Mouse (Mus musculus) kidney, embryonic 16.5 days (tissue): ENCODE results near the gene Jpt1. TPM values are rescaled to one million over a fixed set of nuclear protein-coding genes. Genes with fewer than 3 reads are reported as not detected.
"Not testable (repeated sequence)": the region's sequence is repeated elsewhere in the genome, so short reads cannot be mapped to it uniquely, and the experiment has no call there.

Source experiments
- ATAC-seq: fragments of 200-750 bp; cut with Nextera tagmentation; 2 replicates; pipeline ENCODE4 v1.8.0; 2017; ENCODE audit warnings: moderate TSS enrichment; ENCODE audit not compliant: low FRiP score, low TSS enrichment
- H3K27ac ChIP-seq: fragments of 300-500 bp; sonication (generic); 2 replicates; pipeline ENCODE4 v1.5.1; 2014; ENCODE audit warnings: low read length
- H3K27me3 ChIP-seq: fragments of 300-500 bp; sonication (generic); 2 replicates; pipeline ENCODE4 v1.6.1; 2014; ENCODE audit warnings: low read length, control low read depth, mixed read lengths; ENCODE audit not compliant: insufficient read depth
- H3K36me3 ChIP-seq: fragments of 300-500 bp; sonication (generic); 2 replicates; pipeline ENCODE4 v1.6.1; 2014; ENCODE audit warnings: low read length, control low read depth, mixed read lengths; ENCODE audit not compliant: insufficient read depth
- H3K4me1 ChIP-seq: fragments of 300-500 bp; sonication (generic); 2 replicates; pipeline ENCODE4 v1.6.1; 2014; ENCODE audit warnings: low read length, control low read depth, mixed read lengths; ENCODE audit not compliant: insufficient read depth
- H3K4me2 ChIP-seq: fragments of 300-500 bp; sonication (generic); replicated peaks from 2 replicates; pipeline ENCODE4 v1.6.1; 2014; ENCODE audit warnings: low read depth, low read length
- H3K4me3 ChIP-seq: fragments of 300-500 bp; sonication (generic); 2 replicates; pipeline ENCODE4 v1.5.1; 2014; ENCODE audit warnings: mild to moderate bottlenecking, low read length
- H3K9ac ChIP-seq: fragments of 300-500 bp; sonication (generic); replicated peaks from 2 replicates; pipeline ENCODE4 v1.6.1; 2014; ENCODE audit warnings: low read length
- H3K9me3 ChIP-seq: fragments of 300-500 bp; sonication (generic); 2 replicates; pipeline ENCODE4 v1.6.1; 2016; ENCODE audit warnings: low read length, control low read depth
- WGBS: fragments of 180-500 bp; shearing (Covaris S2); extraction: QIAGEN DNeasy Blood & Tissue Kit; methylation state at CpG from one replicate; pipeline ENCODE4 v1.1.7; 2014; 5-methylcytosine and 5-hydroxymethylcytosine counted together
- polyA plus RNA-seq: library from polyadenylated mRNA; unstranded; fragments of >200 nt; fragmentation: Nextera tagmentation; extraction: Ambion mirVana; gene quantifications from 2 replicates; pipeline ENCODE4 v1.2.1, GENCODE M21; 2015

Gene Jpt1
- polyA plus RNA-seq, 1 experiment from 2014 or later = 461 TPM

- peak overlapping the region; percentile 38 for H3K4me2 ChIP-seq
- H3K4me3 ChIP-seq = peak overlapping the region; percentile 28
- H3K4me1 ChIP-seq = peaks cover 3% of the 10 kb centered on the region; the same call in 1 of the 2 replicates
- 59% methylated on average over 11 of the region's 11 CpGs for WGBS
- peak overlapping the region; percentile 66 for H3K27ac ChIP-seq
- no peaks in the 10 kb centered on the region for H3K9me3 ChIP-seq
- peak overlapping the region; percentile 39; the same call in 1 of the 2 replicates for H3K9ac ChIP-seq
- H3K36me3 ChIP-seq = no peaks in the 10 kb centered on the region
- no peaks in the 10 kb centered on the region for H3K27me3 ChIP-seq
- ATAC-seq = no peak
Measured at GRCm38 (mm10) chr11:115463397-115463796, 50.8 kb downstream of the Jpt1 start.

- no peaks in the 10 kb centered on the region for H3K9me3 ChIP-seq
- no peaks in the 10 kb centered on the region for H3K27me3 ChIP-seq
- no peaks in the 10 kb centered on the region for H3K36me3 ChIP-seq
- H3K9ac ChIP-seq = peak within 1 kb of the TSS; percentile 39; the same call in 1 of the 2 replicates
- peak within 1 kb of the TSS; percentile 38 for H3K4me2 ChIP-seq
- peak within 1 kb of the TSS; percentile 28 for H3K4me3 ChIP-seq
- H3K4me1 ChIP-seq = peaks cover 2% of the 10 kb centered on the region; the same call in 1 of the 2 replicates
- ATAC-seq = 0 out of 2 replicates have a peak, but pooled peaks have one; percentile 35
- WGBS = 64% methylated on average over 16 of the region's 16 CpGs
- H3K27ac ChIP-seq = peak within 1 kb of the TSS; percentile 66; the same call in 1 of the 2 replicates
Measured at GRCm38 (mm10) chr11:115462243-115462891, 51.8 kb downstream of the Jpt1 start, which contains the start of gene Slc16a5. TSS of gene Slc16a5 (plus strand) at chr11:115462474.

- Histone ChIP-seq H3K27me3 (no peaks in the 10 kb centered on the region), H3K4me3 (peak overlapping the region; percentile 28; the same call in 1 of the 2 replicates), H3K4me1 (no peaks in the 10 kb centered on the region; the same call in none of the 2 replicates), H3K9ac (no peak overlapping the region), H3K27ac (peak overlapping the region; percentile 8; the same call in 1 of the 2 replicates), H3K4me2 (0 out of 2 replicates have a peak overlapping the region, but pooled peaks have one; percentile 38), H3K36me3 (no peaks in the 10 kb centered on the region), H3K9me3 (no peaks in the 10 kb centered on the region)
- ATAC-seq = no peak
- WGBS = 81% methylated on average over 5 of the region's 5 CpGs
Measured at GRCm38 (mm10) chr11:115461846-115462242, 52.3 kb downstream of the Jpt1 start.

GRCm38 (mm10) chr11:115460976-115461375, 53.2 kb downstream of the Jpt1 start:
- ATAC-seq = no peak
- WGBS = 37% methylated on average over 8 of the region's 8 CpGs

GRCm38 (mm10) chr11:115457405-115457804, 56.8 kb downstream of the Jpt1 start:
- Histone ChIP-seq H3K4me2 (no peak overlapping the region), H3K36me3 (no peaks in the 10 kb centered on the region), H3K27me3 (no peaks in the 10 kb centered on the region), H3K9ac (no peak overlapping the region), H3K9me3 (no peaks in the 10 kb centered on the region; the same call in 1 of the 2 replicates), H3K27ac (no peak overlapping the region), H3K4me3 (no peak overlapping the region), H3K4me1 (peaks cover 3% of the 10 kb centered on the region)
- 28% methylated on average over 6 of the region's 6 CpGs for WGBS
- ATAC-seq = 0 out of 2 replicates have a peak, but pooled peaks have one; percentile 24

More at GRCm38 (mm10) chr11:115460976-115461375, 53.2 kb downstream of the Jpt1 start:
- Histone ChIP-seq H3K4me3 (no peak overlapping the region), H3K9me3 (no peaks in the 10 kb centered on the region), H3K27ac (no peak overlapping the region), H3K9ac (no peak overlapping the region), H3K4me2 (no peak overlapping the region), H3K27me3 (no peaks in the 10 kb centered on the region), H3K4me1 (no peaks in the 10 kb centered on the region; the same call in none of the 2 replicates), H3K36me3 (no peaks in the 10 kb centered on the region)

GRCm38 (mm10) chr11:115456182-115456581, 58.0 kb downstream of the Jpt1 start:
- H3K4me3 ChIP-seq = no peak overlapping the region
- WGBS = 94% methylated on average over 5 of the region's 5 CpGs
- no peaks in the 10 kb centered on the region for H3K27me3 ChIP-seq
- peaks cover 3% of the 10 kb centered on the region for H3K4me1 ChIP-seq
- no peak overlapping the region for H3K9ac ChIP-seq
- no peak overlapping the region for H3K27ac ChIP-seq
- no peaks in the 10 kb centered on the region; the same call in 1 of the 2 replicates for H3K9me3 ChIP-seq
- ATAC-seq = no peak
- H3K4me2 ChIP-seq = no peak overlapping the region
- no peaks in the 10 kb centered on the region for H3K36me3 ChIP-seq

GRCm38 (mm10) chr11:115455619-115456018, 58.6 kb downstream of the Jpt1 start:
- H3K4me3 ChIP-seq = no peak overlapping the region
- H3K4me1 ChIP-seq = peaks cover 5% of the 10 kb centered on the region

GRCm38 (mm10) chr11:115454822-115455221, 59.4 kb downstream of the Jpt1 start:
- not testable (repeated sequence) for H3K27ac ChIP-seq, ATAC-seq

More at GRCm38 (mm10) chr11:115455619-115456018, 58.6 kb downstream of the Jpt1 start:
- Histone ChIP-seq H3K27ac (no peak overlapping the region), H3K36me3 (no peaks in the 10 kb centered on the region), H3K9ac (no peak overlapping the region), H3K4me2 (no peak overlapping the region), H3K9me3 (no peaks in the 10 kb centered on the region; the same call in 1 of the 2 replicates), H3K27me3 (no peaks in the 10 kb centered on the region)
- WGBS = 88% methylated on average over 15 of the region's 15 CpGs
- no peak for ATAC-seq

GRCm38 (mm10) chr11:115453306-115453705, 60.9 kb downstream of the Jpt1 start:
- H3K9ac ChIP-seq = 0 out of 2 replicates have a peak overlapping the region, but pooled peaks have one; percentile 11
- H3K27me3 ChIP-seq = no peaks in the 10 kb centered on the region
- no peaks in the 10 kb centered on the region; the same call in 1 of the 2 replicates for H3K9me3 ChIP-seq
- no peaks in the 10 kb centered on the region for H3K36me3 ChIP-seq
- ATAC-seq = no peak
- H3K4me2 ChIP-seq = no peak overlapping the region
- peaks cover 26% of the 10 kb centered on the region for H3K4me1 ChIP-seq
- no peak overlapping the region for H3K4me3 ChIP-seq
- H3K27ac ChIP-seq = peak overlapping the region; percentile 73
- WGBS = 63% methylated on average over 4 of the region's 4 CpGs

More at GRCm38 (mm10) chr11:115454822-115455221, 59.4 kb downstream of the Jpt1 start:
- H3K9ac ChIP-seq, H3K27me3 ChIP-seq, H3K4me2 ChIP-seq, H3K4me3 ChIP-seq, H3K36me3 ChIP-seq, H3K9me3 ChIP-seq: not testable (repeated sequence)
- H3K4me1 ChIP-seq = peaks cover 13% of the 10 kb centered on the region
- 88% methylated on average over 6 of the region's 6 CpGs for WGBS
